8 mouse cellular contexts compared by ENCODE assay signal in the genomic region with DNA sequence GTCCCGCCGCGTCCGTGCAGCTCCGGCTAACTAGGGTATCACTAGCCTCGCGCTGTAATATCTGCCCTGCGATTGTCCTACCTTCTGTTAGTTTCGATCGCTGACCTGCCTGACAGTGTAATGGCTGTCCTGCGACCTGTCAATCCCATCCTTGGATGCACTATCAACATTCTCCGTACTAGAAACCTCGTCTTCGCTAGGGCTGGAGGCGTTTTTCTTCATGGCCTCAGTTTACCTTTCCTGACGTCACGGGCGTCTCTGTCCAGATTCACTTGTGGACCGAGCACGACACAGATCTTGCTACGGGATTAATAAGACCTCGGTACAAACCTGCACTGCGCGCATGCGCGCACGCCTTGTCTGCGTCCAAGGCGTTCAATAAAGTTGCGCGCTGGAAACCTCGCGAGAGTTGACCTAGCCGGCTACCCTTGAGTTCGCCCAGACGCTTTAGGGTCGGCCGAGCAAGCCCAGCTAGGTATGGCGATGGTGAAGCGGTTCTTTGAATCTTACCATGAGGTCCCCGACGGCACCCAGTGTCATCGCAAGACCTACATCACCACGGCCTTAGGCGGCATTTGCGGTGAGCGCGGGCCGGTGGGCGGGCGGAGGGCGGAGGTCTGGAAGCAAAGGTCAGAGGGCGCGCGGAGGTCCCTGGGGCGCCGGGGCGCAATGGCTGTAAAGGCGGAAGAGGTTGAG. TPM values are rescaled to one million over a fixed set of nuclear protein-coding genes. Genes with fewer than 3 reads are reported as not detected.
DNase-seq lines count a peak whose midpoint lies in the region; ATAC-seq lines count a peak whose summit lies in the region.

A gene (plus strand): TSS at position 405 of the 696 bp plus-strand sequence.
A gene (minus strand): TSS at position 660 of the 696 bp plus-strand sequence.

- H3K4me1 ChIP-seq in hindbrain, embryonic 15.5 days (replicated peaks): peaks cover 36% of the 10 kb centered on the region

- peak within 1 kb of the TSS; percentile 63 for H3K4me2 ChIP-seq in hindbrain, embryonic 15.5 days

- DNase-seq in T-cell, adult 2 months (ENCODE audit: low spot score): peak; percentile 87
- peak; percentile 96 for DNase-seq in cerebellum, postnatal 36 days
- DNase-seq in frontal cortex, postnatal 36 days (ENCODE audit: low spot score in 2 of 2): peak; percentile 87 to 94
- DNase-seq in left cerebral cortex, adult 11 months (ENCODE audit: low spot score): peak; percentile 88
- peak; percentile 95 to 97 for DNase-seq in lung, postnatal 4 days
- DNase-seq in retina, postnatal 7 days (ENCODE audit: low read depth, low spot score): peak; percentile 97
- peak; percentile 86 for DNase-seq in urinary bladder, adult 2 months (ENCODE audit: low spot score)

- no peaks in the 10 kb centered on the region for H3K9me3 ChIP-seq in hindbrain, embryonic 15.5 days

- peak within 1 kb of the TSS; percentile 81 for H3K9ac ChIP-seq in hindbrain, embryonic 15.5 days

- no peaks in the 10 kb centered on the region for H3K27me3 ChIP-seq in hindbrain, embryonic 15.5 days

- H3K36me3 ChIP-seq in hindbrain, embryonic 15.5 days: peaks cover 15% of the 10 kb centered on the region; the same call in 1 of the 2 replicates

- ATAC-seq in hindbrain, embryonic 15.5 days (ENCODE audit: low FRiP score, low read depth): peak; percentile 69

- peak within 1 kb of the TSS; percentile 90 for H3K27ac ChIP-seq in hindbrain, embryonic 15.5 days (replicated peaks)

- H3K4me3 ChIP-seq in hindbrain, embryonic 15.5 days: peak within 1 kb of the TSS; percentile 63

- under 1% methylated on average over 59 of the region's 59 CpGs for WGBS in hindbrain, embryonic 15.5 days

RNA-seq across cellular contexts. Expression of the first gene that starts in this region (rescaled TPM):
- 579 and 588 TPM in 2 replicates for polyA plus RNA-seq in hindbrain, embryonic 15.5 days (2015; fragmentation: Nextera tagmentation; extraction: Ambion mirVana)
- 308 and 313 TPM in 2 replicates for polyA plus RNA-seq in urinary bladder, adult 2 months (2012; rRNA removed)

RNA-seq across cellular contexts. Expression of the second gene that starts in this region (rescaled TPM):
- 15.2 and 16.7 TPM in 2 replicates for polyA plus RNA-seq in hindbrain, embryonic 15.5 days (2015; fragmentation: Nextera tagmentation; extraction: Ambion mirVana)
- 18.2 and 26.4 TPM in 2 replicates for polyA plus RNA-seq in urinary bladder, adult 2 months (2012; rRNA removed)

Comparison
In these comparisons a context has a peak if more than half of its experiments do, and no peak if none do; other contexts are left out.
1. Peak in every context shown above with its lines: DNase-seq, ATAC-seq, H3K4me3 ChIP-seq and H3K27ac ChIP-seq.